Mouse (Mus musculus): Measurements from ENCODE around the gene Chgb.

Gene Chgb

GRCm38 (mm10) chr2:132780978-132781377 lies at the start of gene Chgb:
Chgb (plus strand) TSS chr2:132781278.
- DNase-seq (ENCODE audit: low read depth, low spot score): no peak

GRCm38 (mm10) chr2:132732940-132733339 lies 48.1 kb upstream of the Chgb start:
- DNase-seq (ENCODE audit: low read depth, low spot score): no peak

GRCm38 (mm10) chr2:132733603-132734573 lies 47.2 kb upstream of the Chgb start:
- DNase-seq (ENCODE audit: low read depth, low spot score): no peak

GRCm38 (mm10) chr2:132738816-132739432 lies 42.2 kb upstream of the Chgb start:
- no peak for DNase-seq (ENCODE audit: low read depth, low spot score)

- no peak for DNase-seq (ENCODE audit: low read depth, low spot score)
Observed at GRCm38 (mm10) chr2:132741862-132742347, 39.2 kb upstream of the Chgb start.

- no peak for DNase-seq (ENCODE audit: low read depth, low spot score)
Observed at GRCm38 (mm10) chr2:132744866-132745265, 36.2 kb upstream of the Chgb start.

- DNase-seq (ENCODE audit: low read depth, low spot score): no peak
Observed at GRCm38 (mm10) chr2:132746108-132746507, 35.0 kb upstream of the Chgb start.

GRCm38 (mm10) chr2:132750726-132751125 lies 30.4 kb upstream of the Chgb start:
- DNase-seq (ENCODE audit: low read depth, low spot score): no peak

- no peak for DNase-seq (ENCODE audit: low read depth, low spot score)
Observed at GRCm38 (mm10) chr2:132751141-132752066, 29.7 kb upstream of the Chgb start.

GRCm38 (mm10) chr2:132752398-132752797 lies 28.7 kb upstream of the Chgb start:
- no peak for DNase-seq (ENCODE audit: low read depth, low spot score)

GRCm38 (mm10) chr2:132753137-132753536 lies 27.9 kb upstream of the Chgb start:
- no peak for DNase-seq (ENCODE audit: low read depth, low spot score)

- no peak for DNase-seq (ENCODE audit: low read depth, low spot score)
Observed at GRCm38 (mm10) chr2:132757911-132758310, 23.2 kb upstream of the Chgb start.

- no peak for DNase-seq (ENCODE audit: low read depth, low spot score)
Observed at GRCm38 (mm10) chr2:132770822-132771221, 10.3 kb upstream of the Chgb start.

- peak; percentile 90 for DNase-seq (ENCODE audit: low read depth, low spot score)
Observed at GRCm38 (mm10) chr2:132781439-132782068, 476 bp downstream of the Chgb start.

- no peak for DNase-seq (ENCODE audit: low read depth, low spot score)
Observed at GRCm38 (mm10) chr2:132784039-132784438, 3.0 kb downstream of the Chgb start.

- DNase-seq (ENCODE audit: low read depth, low spot score): no peak
Observed at GRCm38 (mm10) chr2:132793441-132794203, 12.5 kb downstream of the Chgb start.

- no peak for DNase-seq (ENCODE audit: low read depth, low spot score)
Observed at GRCm38 (mm10) chr2:132794204-132794586, 13.1 kb downstream of the Chgb start.

GRCm38 (mm10) chr2:132802976-132803375 lies 21.9 kb downstream of the Chgb start:
- DNase-seq (ENCODE audit: low read depth, low spot score): peak; percentile 31

- peak; percentile 96 for DNase-seq (ENCODE audit: low read depth, low spot score)
Observed at GRCm38 (mm10) chr2:132815608-132816314, 34.7 kb downstream of the Chgb start, which contains the start of the genes Trmt6 and Mcm8. Trmt6 (minus strand) TSS chr2:132816055. Mcm8 (plus strand) TSS chr2:132816141.

Data from WW6 (cell line).